Mouse (Mus musculus) macrophage (primary cell): Measurements from ENCODE around the gene Ssbp3. TPM values are rescaled to one million over a fixed set of nuclear protein-coding genes. Genes with fewer than 3 reads are reported as not detected.
A peak's percentile ranks its signal among the peaks of the same experiment; 100 is the strongest.

Source experiments
- H3K27ac ChIP-seq: fragments of 350-480 bp; formaldehyde crosslinking; 2 replicates; pipeline ENCODE4 v1.9.0; 2021
- H3K36me3 ChIP-seq: fragments of 350-480 bp; formaldehyde crosslinking; 2 replicates; pipeline ENCODE4 v1.9.0; 2021; ENCODE audit errors: inconsistent target
- H3K4me3 ChIP-seq: fragments of 350-480 bp; formaldehyde crosslinking; 2 replicates; pipeline ENCODE4 v1.9.0; 2021; ENCODE audit errors: inconsistent target
- H3K79me2 ChIP-seq: fragments of 350-480 bp; formaldehyde crosslinking; 2 replicates; pipeline ENCODE4 v1.9.0; 2021; ENCODE audit errors: inconsistent target
- WGBS: methylation state at CpG from one replicate; pipeline ENCODE4 v1.1.7; 2026; ENCODE audit warnings: inconsistent platforms; ENCODE audit not compliant: missing documents; 5-methylcytosine and 5-hydroxymethylcytosine counted together
- polyA plus RNA-seq: library from polyadenylated mRNA; stranded (reverse); fragments of 250-400 nt; gene quantifications from 3 replicates; pipeline ENCODE4 v1.2.4, GENCODE M21; 2018; ENCODE audit warnings: inconsistent platforms

The Ssbp3 gene
- polyA plus RNA-seq, 1 experiment from 2014 or later = 44.3 TPM

GRCm38 (mm10) chr4:106886307-106887085 lies 24.0 kb upstream of the Ssbp3 start:
- no peak overlapping the region for H3K27ac ChIP-seq
- H3K36me3 ChIP-seq = no peaks in the 10 kb centered on the region
- no peak overlapping the region for H3K4me3 ChIP-seq
- WGBS = 81% methylated on average over 10 of the region's 10 CpGs
- no peaks in the 10 kb centered on the region for H3K79me2 ChIP-seq

GRCm38 (mm10) chr4:106896086-106896485 lies 14.4 kb upstream of the Ssbp3 start:
- Histone ChIP-seq H3K79me2 (no peaks in the 10 kb centered on the region), H3K27ac (no peak overlapping the region), H3K4me3 (no peak overlapping the region), H3K36me3 (no peaks in the 10 kb centered on the region)
- WGBS = 96% methylated on average over 8 of the region's 8 CpGs

- H3K36me3 ChIP-seq = no peaks in the 10 kb centered on the region
- WGBS = 68% methylated on average over 4 of the region's 5 CpGs
- H3K79me2 ChIP-seq = no peaks in the 10 kb centered on the region
- H3K27ac ChIP-seq = no peak overlapping the region
- no peak overlapping the region for H3K4me3 ChIP-seq
Observed at GRCm38 (mm10) chr4:106898923-106899322, 11.6 kb upstream of the Ssbp3 start.

- Histone ChIP-seq H3K79me2 (no peaks in the 10 kb centered on the region), H3K36me3 (no peaks in the 10 kb centered on the region), H3K27ac (no peak overlapping the region), H3K4me3 (no peak overlapping the region)
- WGBS = 89% methylated on average over 3 of the region's 3 CpGs
Observed at GRCm38 (mm10) chr4:106899471-106899870, 11.0 kb upstream of the Ssbp3 start.

- no peak overlapping the region for H3K27ac ChIP-seq
- no peaks in the 10 kb centered on the region for H3K79me2 ChIP-seq
- WGBS = 84% methylated on average over 6 of the region's 6 CpGs
- H3K36me3 ChIP-seq = no peaks in the 10 kb centered on the region
- H3K4me3 ChIP-seq = no peak overlapping the region
Observed at GRCm38 (mm10) chr4:106900718-106901117, 9.8 kb upstream of the Ssbp3 start.

- no peaks in the 10 kb centered on the region for H3K36me3 ChIP-seq
- H3K27ac ChIP-seq = no peak overlapping the region
- WGBS = 90% methylated on average over 2 of the region's 3 CpGs
- no peak overlapping the region for H3K4me3 ChIP-seq
- no peaks in the 10 kb centered on the region for H3K79me2 ChIP-seq
Observed at GRCm38 (mm10) chr4:106901610-106902009, 8.9 kb upstream of the Ssbp3 start.

GRCm38 (mm10) chr4:106902157-106902556 lies 8.3 kb upstream of the Ssbp3 start:
- H3K36me3 ChIP-seq = no peaks in the 10 kb centered on the region
- WGBS = 59% methylated on average over 8 of the region's 8 CpGs
- H3K4me3 ChIP-seq = no peak overlapping the region
- no peaks in the 10 kb centered on the region for H3K79me2 ChIP-seq
- H3K27ac ChIP-seq = no peak overlapping the region

GRCm38 (mm10) chr4:106905898-106906297 lies 4.6 kb upstream of the Ssbp3 start:
- Histone ChIP-seq H3K36me3 (no peaks in the 10 kb centered on the region), H3K4me3 (no peak overlapping the region), H3K79me2 (no peaks in the 10 kb centered on the region), H3K27ac (no peak overlapping the region)
- 77% methylated on average over 3 of the region's 3 CpGs for WGBS

- Histone ChIP-seq H3K27ac (peak overlapping the region; percentile 53; the same call in 1 of the 2 replicates), H3K4me3 (no peak overlapping the region), H3K79me2 (no peaks in the 10 kb centered on the region), H3K36me3 (no peaks in the 10 kb centered on the region)
- WGBS = 31% methylated on average over 16 of the region's 17 CpGs
Observed at GRCm38 (mm10) chr4:106907701-106908425, 2.6 kb upstream of the Ssbp3 start.

GRCm38 (mm10) chr4:106908426-106908809 lies 2.1 kb upstream of the Ssbp3 start:
- no peak overlapping the region for H3K4me3 ChIP-seq
- WGBS = 15% methylated on average over 3 of the region's 3 CpGs
- peak overlapping the region; percentile 53 for H3K27ac ChIP-seq
- H3K36me3 ChIP-seq = no peaks in the 10 kb centered on the region
- no peaks in the 10 kb centered on the region for H3K79me2 ChIP-seq

GRCm38 (mm10) chr4:106908950-106909751 lies 1.4 kb upstream of the Ssbp3 start:
- H3K4me3 ChIP-seq = no peak overlapping the region
- no peaks in the 10 kb centered on the region for H3K79me2 ChIP-seq
- WGBS = 21% methylated on average over 10 of the region's 10 CpGs

GRCm38 (mm10) chr4:106909797-106910196 lies 704 bp upstream of the Ssbp3 start:
- H3K27ac ChIP-seq = peak overlapping the region; percentile 53
- 8% methylated on average over 6 of the region's 6 CpGs for WGBS
- peak overlapping the region; percentile 57; the same call in 1 of the 2 replicates for H3K4me3 ChIP-seq
- H3K79me2 ChIP-seq = no peaks in the 10 kb centered on the region
- no peaks in the 10 kb centered on the region for H3K36me3 ChIP-seq

More at GRCm38 (mm10) chr4:106908950-106909751, 1.4 kb upstream of the Ssbp3 start:
- H3K27ac ChIP-seq = peak overlapping the region; percentile 53
- H3K36me3 ChIP-seq = no peaks in the 10 kb centered on the region

- no peak overlapping the region for H3K4me3 ChIP-seq
- WGBS = under 1% methylated on average over 48 of the region's 89 CpGs
- H3K27ac ChIP-seq = no peak overlapping the region
- peaks cover 4% of the 10 kb centered on the region; the same call in 1 of the 2 replicates for H3K36me3 ChIP-seq
- no peaks in the 10 kb centered on the region for H3K79me2 ChIP-seq
Observed at GRCm38 (mm10) chr4:106911246-106911801, 823 bp downstream of the Ssbp3 start.

GRCm38 (mm10) chr4:106911951-106912688 lies 1.6 kb downstream of the Ssbp3 start:
- 5% methylated on average over 58 of the region's 73 CpGs for WGBS
- Histone ChIP-seq H3K36me3 (peaks cover 4% of the 10 kb centered on the region; the same call in 1 of the 2 replicates), H3K79me2 (no peaks in the 10 kb centered on the region), H3K4me3 (peak overlapping the region; percentile 23; the same call in 1 of the 2 replicates), H3K27ac (no peak overlapping the region)
